Mouse (Mus musculus) skeletal muscle tissue, postnatal 0 days (tissue): ENCODE results near the gene Tsku. TPM values are rescaled to one million over a fixed set of nuclear protein-coding genes. Genes with fewer than 3 reads are reported as not detected.

Experiments used
- polyA plus RNA-seq: library from polyadenylated mRNA; unstranded; fragments of >200 nt; fragmentation: Nextera tagmentation; extraction: Ambion mirVana; gene quantifications from 2 replicates; pipeline ENCODE4 v1.2.1, GENCODE M21; 2015

Gene Tsku
- polyA plus RNA-seq, result 6.7 and 7.6 TPM in 2 replicates

DNA sequence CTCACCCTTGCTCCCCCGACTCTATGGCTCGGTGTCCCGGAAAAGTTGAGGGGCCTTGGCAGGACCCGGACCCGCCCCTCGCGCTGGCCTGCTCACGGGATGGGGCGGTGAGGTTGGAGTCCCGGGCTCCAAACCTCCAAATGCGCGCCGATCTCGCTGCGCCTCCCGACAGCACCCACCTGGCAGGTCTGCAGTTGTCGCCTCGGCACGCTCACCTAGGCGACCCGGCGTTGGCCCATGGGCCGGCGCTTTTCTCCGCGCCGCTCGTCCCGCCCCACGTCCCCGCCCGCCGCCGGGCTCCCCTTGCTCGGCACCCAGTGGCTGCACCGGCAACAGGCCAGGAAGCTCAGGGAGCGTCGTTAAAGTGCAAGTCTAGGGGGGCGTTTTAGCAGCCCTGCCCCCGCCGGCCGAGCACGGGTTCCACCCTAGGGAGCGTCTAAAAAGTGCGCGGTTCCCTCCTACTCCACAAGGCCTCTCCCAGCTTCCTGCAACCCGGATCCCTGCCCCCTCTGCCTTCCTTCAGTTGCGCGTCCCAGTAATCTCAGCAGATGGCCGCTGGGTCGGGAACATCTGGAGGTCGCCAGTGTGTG, at the start of gene Tsku:
Gene Tsku (minus strand): TSS at position 266 of the 590 bp plus-strand sequence.

DNA sequence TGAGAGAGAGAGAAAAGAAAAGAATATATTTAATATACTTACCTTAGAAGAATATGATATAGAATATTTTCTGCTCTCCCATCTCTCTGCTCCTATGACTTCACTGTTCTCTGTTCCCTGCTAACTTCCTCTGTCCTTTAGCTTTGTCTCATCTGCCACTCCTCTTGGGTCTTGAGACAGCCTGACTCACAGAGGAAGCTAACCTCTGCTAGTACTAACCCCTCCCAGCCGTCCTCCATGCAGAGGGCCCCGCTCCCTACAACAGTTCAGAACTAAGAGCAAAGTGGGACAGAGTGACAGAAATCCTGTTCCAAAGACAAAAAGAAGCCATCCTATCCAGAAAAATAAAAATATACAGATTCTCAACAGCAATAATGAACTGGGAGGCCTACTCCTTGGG, 40.0 kb downstream of the Tsku start, which contains the start of gene Acer3:
Gene Acer3 (minus strand): TSS at position 126 of the 400 bp plus-strand sequence.

Other genes with a start within 250 kb of the Tsku start
- gene Myo7a, start 241.8 kb downstream of the Tsku start, polyA plus RNA-seq, result 4.4 and 6.2 TPM in 2 replicates
- gene Omp, start 215.8 kb downstream of the Tsku start, polyA plus RNA-seq, result 0.06 and 0.10 TPM in 2 replicates
- 2.6 and 3.3 TPM in 2 replicates for gene Capn5, start 183.1 kb downstream of the Tsku start, polyA plus RNA-seq
- 0.08 TPM in 1 of 2 replicates, not detected in the other for gene B3gnt6, start 161.8 kb downstream of the Tsku start, polyA plus RNA-seq
- gene Acer3, start 40.1 kb downstream of the Tsku start, polyA plus RNA-seq, result 12.3 and 14.3 TPM in 2 replicates
- gene Gucy2d, start 79.1 kb upstream of the Tsku start, polyA plus RNA-seq, result not detected in 2 replicates
- gene Lrrc32, start 128.0 kb upstream of the Tsku start, polyA plus RNA-seq, result 5.2 and 5.6 TPM in 2 replicates